Mouse (Mus musculus) left cerebral cortex, adult 2 months (tissue): Measurements from ENCODE around the gene Tecpr2. TPM values are rescaled to one million over a fixed set of nuclear protein-coding genes. Genes with fewer than 3 reads are reported as not detected.

Source experiments
- DNase-seq, 2 experiments: peaks; one replicate each; pipeline ENCODE4 v3.0.0; 2021 to 2022; ENCODE audit warnings: low spot score in 2 of 2, mixed read lengths in 1 of 2; ENCODE audit errors: extremely low spot score in 1 of 2
- H3K27ac ChIP-seq: fragments of 200-600 bp; 2 replicates; pipeline ENCODE4 v1.8.1; 2022
- H3K4me3 ChIP-seq: fragments of 200-600 bp; 2 replicates; pipeline ENCODE4 v1.8.1; 2022
- CTCF ChIP-seq: fragments of 200-600 bp; IDR thresholded peaks from 2 replicates; pipeline ENCODE4 v1.8.1; 2022; ENCODE audit warnings: antibody characterized with exemption, mild to moderate bottlenecking, moderate library complexity
- intact Hi-C: fragments of 180-260 bp; cut with DNase I; formaldehyde crosslinking; loops from one replicate; pipeline ENCODE4 v1.15.1; 2025
- long read RNA-seq, 2 experiments: library from polyadenylated mRNA; stranded (forward); transcript quantifications; one replicate each; pipeline ENCODE4 v2.0.0; 2021; ENCODE audit warnings: borderline mapping rate in 2 of 2
- total RNA-seq, 2 experiments: library from RNA; stranded (reverse); gene quantifications; 2 replicates each; pipeline ENCODE4 v1.2.3; 2021

The Tecpr2 gene
- total RNA-seq, result 10 to 100 TPM; 46.7 to 50.0 TPM
- long read RNA-seq, experiment 1, full-length matches to known transcripts, result 25 of 63 reads
- long read RNA-seq, experiment 1, partial matches to known transcripts, result 30 of 63 reads
- long read RNA-seq, experiment 1, other reads (novel, unspliced or antisense), result 8 of 63 reads
- long read RNA-seq, experiment 2, full-length matches to known transcripts, result 19 of 46 reads
- long read RNA-seq, experiment 2, partial matches to known transcripts, result 17 of 46 reads
- long read RNA-seq, experiment 2, other reads (novel, unspliced or antisense), result 10 of 46 reads

DNA sequence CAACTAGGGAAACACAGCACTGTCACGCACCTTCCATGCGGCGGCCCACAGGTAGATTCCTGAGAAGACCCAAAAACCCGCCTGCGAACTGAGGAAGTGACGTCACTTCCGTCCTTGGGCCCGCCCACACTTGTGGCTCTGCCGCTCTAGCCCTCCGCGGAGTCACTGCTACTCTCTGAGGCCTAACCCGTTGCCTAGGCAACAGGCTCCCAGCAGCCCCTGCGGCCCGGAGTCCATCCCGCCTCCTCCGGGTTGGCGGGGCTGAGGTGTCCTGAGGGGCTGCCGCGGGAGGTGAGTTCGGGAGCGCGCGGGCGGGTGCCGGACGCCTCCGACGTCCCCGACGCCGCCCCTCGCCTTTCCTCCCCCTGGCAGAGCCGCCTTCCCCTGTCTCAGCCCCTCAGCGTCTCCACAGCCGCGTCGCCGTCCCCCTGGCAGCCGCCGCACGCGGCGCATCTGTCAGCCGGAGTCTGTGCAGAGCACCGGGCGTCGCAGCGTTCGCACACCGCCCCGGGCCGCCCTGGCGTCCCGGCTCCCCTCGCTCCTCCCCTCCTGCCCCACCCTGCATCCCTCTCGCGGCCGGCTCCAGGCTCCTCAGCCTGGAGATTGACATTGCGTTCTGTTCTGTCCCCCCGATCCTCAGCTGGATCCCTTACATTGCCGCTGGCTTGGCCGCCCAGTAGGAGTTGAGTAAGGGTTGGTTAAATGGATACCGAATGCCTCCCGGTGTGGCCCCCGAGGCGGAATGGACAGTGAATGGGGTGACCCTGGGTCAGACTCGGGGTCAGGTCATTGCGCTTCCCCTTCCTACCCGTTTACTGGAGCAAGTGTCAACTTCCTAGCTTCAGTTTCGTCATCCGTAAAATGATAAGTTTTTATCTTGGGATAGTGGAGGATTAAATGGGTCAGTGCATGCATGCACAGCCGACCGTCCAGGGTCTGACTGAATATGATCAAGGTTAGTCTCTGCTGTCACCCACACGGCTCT lies at the start of gene Tecpr2, which contains the start of gene Cinp:
Tecpr2 (plus strand) TSS at position 229 of the 985 bp plus-strand sequence.
Cinp (minus strand) TSS at position 110 of the 985 bp plus-strand sequence.
- DNase-seq, result peak; percentile 97
- peak within 1 kb of the TSS; percentile 96 for H3K27ac ChIP-seq
- peak within 1 kb of the TSS; percentile 96 for H3K4me3 ChIP-seq
- intact Hi-C loops, result loop anchor here (1.0 to 2.0 kb wide), 2 partner anchors 21 to 39 kb away; partner anchors contain the start of gene Zfp839
- TF ChIP-seq CTCF, result no peak; the same call in 1 of the 2 replicates

- H3K27ac ChIP-seq, result peak within 1 kb of the TSS; percentile 70
- intact Hi-C loops, result loop anchor here (2.0 to 10.0 kb wide), 4 partner anchors 102 to 396 kb away; partner anchors contain the start of gene Ppp2r5c
- peak; percentile 96 to 98 for DNase-seq
- peak within 1 kb of the TSS; percentile 81 for H3K4me3 ChIP-seq
- no peak; the same call in 1 of the 2 replicates for TF ChIP-seq CTCF
These were observed 48.5 kb upstream of the Tecpr2 start, which contains the start of gene Mok for GRCm38 (mm10) chr12:110840348-110841198. Gene Mok, minus strand, starts transcription at chr12:110840939.

- H3K4me3 ChIP-seq, result no peak overlapping the region
- intact Hi-C loops, result loop anchor here (2.0 to 10.0 kb wide), 6 partner anchors 103 to 423 kb away; partner anchors contain the start of gene Ppp2r5c
- H3K27ac ChIP-seq, result no peak overlapping the region
- DNase-seq, result no peak
- no peak; the same call in 1 of the 2 replicates for TF ChIP-seq CTCF
These were observed 47.2 kb upstream of the Tecpr2 start for GRCm38 (mm10) chr12:110841731-110842493.

DNA sequence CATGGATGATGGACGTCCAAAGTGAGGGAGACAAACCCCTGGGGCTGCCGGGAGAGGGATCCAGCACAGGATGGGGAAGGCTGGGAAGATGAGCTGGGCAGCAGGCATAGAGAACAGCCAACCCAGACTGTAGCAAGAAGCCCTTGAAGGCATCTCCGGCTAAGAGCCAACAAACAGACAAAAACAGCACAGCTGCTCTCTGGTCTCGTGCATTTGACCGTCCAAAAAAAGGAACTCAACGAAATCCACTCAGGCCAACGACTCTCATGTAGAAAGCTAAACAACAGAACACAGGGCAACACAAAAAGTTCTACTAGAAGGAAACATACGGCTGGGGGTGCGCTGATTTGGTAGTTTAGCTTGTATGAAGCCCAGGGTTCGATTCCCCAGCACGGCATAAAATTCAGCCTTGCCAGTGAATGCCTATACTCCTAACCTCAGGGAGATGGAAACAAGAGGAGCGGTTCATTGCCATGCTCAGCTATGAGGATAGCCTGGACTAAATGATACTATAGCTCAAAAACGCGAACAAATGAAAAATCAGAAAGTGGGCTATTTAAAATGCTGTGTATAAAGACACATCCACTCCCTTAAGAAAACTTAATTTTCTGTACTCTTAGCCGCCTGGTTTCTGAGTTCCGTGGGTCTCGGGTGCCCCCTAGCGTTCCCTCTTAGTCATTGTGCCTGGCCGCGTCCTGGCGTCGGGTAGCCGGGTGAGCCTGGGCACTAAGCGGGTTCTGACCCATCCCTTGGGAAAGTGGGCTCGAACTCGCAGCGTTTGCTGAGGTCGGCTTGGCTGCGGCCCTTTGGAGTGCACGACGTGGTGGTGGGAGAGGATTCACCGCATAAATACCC lies 45.6 kb upstream of the Tecpr2 start:
- DNase-seq, result peak; percentile 80 to 87
- TF ChIP-seq CTCF, result peak; percentile 98
- intact Hi-C loops, result loop anchor here (2.0 to 10.0 kb wide), 3 partner anchors 245 to 425 kb away; partner anchors contain the start of gene Ppp2r5c
- H3K27ac ChIP-seq, result no peak overlapping the region
- H3K4me3 ChIP-seq, result peak overlapping the region; percentile 57

DNA sequence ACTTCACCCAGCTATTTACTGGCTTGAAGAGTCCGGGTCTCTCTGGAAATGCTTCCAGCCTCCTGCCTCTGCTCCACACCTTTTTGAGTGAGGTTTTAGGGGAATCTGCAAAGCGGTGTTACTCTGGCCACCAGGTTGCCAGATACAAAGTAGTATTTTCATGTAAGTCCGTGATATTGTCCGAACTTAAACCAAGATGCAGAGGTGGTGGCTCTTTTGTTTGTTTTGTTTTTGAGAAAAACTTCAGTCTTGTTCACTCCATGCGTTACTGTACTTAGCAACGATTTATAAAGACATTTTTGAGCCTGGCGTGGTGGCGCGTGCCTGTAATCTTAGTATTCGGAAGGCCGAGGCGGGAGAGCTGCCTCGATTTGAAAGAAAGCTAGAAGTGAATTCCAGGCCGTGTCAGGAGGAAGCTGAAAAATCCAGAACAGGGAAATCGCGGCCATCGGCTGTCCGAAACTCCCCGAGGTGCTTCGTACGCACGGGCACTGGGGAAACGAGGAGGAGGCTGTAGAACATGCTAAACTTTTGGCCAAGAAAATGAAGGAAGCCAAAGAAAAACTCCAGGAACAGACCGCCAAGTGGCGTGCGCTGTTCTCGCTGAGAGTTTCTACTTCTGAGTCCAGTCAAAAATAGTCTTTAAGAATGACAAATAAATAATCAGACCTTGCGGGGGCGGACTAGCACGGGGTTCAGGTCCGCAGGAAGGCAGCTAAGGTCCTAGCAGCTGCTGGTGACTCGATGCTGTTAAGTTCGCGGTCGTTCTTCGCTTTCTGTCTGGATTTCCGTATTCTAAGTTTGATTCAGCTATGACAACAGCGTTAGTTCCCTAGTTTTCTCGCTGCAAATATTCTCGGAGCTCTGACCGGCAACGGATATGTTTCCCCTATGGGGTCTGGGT lies 44.6 kb upstream of the Tecpr2 start:
- H3K27ac ChIP-seq, result peak overlapping the region; percentile 59; the same call in 1 of the 2 replicates
- DNase-seq, result no peak

GRCm38 (mm10) chr12:110845131-110845880 lies 43.8 kb upstream of the Tecpr2 start:
- peak; percentile 78 to 80 for DNase-seq
- peak overlapping the region; percentile 59; the same call in 1 of the 2 replicates for H3K27ac ChIP-seq
- peak overlapping the region; percentile 57 for H3K4me3 ChIP-seq
- intact Hi-C loops, result loop anchor here (5.0 to 10.0 kb wide), 2 partner anchors 147 to 401 kb away; partner anchors contain the start of gene Ppp2r5c
- TF ChIP-seq CTCF, result no peak

More for the DNA sequence above, 44.6 kb upstream of the Tecpr2 start:
- H3K4me3 ChIP-seq, result peak overlapping the region; percentile 57
- no peak for TF ChIP-seq CTCF
- intact Hi-C loops, result loop anchor here (5.0 to 10.0 kb wide), 2 partner anchors 148 to 400 kb away; partner anchors contain the start of gene Ppp2r5c

DNA sequence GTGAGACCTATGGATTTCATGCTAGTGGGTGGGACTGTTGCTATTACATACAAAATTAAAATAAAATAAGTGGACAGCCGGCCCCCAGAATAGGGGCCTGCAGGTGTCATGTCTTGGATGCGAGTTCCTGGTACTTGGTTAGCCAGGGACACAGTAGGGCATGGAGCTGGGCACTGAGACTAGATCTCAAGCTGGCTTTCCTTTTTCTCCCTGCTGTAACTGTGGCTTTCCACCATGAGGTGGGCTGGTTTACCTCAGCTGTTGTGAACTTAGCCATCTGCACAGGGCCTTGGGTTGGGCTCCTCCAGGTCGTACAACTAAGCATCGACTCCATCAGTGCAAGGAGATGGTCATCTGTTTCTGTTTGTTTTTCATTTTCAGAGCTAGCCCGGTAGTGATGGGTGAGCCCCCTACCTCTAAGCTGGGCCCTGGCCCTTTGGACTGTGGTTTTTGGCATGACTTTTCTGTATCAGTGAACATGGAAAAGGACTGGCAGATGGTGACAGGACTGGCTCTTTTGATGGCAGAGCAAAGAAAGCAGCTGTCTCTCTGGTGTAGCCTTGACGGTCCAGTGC lies 42.8 kb upstream of the Tecpr2 start:
- Histone ChIP-seq H3K4me3 (peak overlapping the region; percentile 57), H3K27ac (no peak overlapping the region)
- TF ChIP-seq CTCF, result no peak
- DNase-seq, result no peak
- intact Hi-C loops, result loop anchor here (5.0 to 10.0 kb wide), 2 partner anchors 146 to 401 kb away; partner anchors contain the start of gene Ppp2r5c
